Mouse (Mus musculus): ENCODE measurements at regions not wholly inside any gene's neighbourhood (a gene's known extent, or its start where the extent isn't known, plus 50 kb on each side); places are given as distances from the start of the nearest gene placed in this dataset.
A peak's percentile ranks its signal among the peaks of the same experiment; 100 is the strongest.

DNA sequence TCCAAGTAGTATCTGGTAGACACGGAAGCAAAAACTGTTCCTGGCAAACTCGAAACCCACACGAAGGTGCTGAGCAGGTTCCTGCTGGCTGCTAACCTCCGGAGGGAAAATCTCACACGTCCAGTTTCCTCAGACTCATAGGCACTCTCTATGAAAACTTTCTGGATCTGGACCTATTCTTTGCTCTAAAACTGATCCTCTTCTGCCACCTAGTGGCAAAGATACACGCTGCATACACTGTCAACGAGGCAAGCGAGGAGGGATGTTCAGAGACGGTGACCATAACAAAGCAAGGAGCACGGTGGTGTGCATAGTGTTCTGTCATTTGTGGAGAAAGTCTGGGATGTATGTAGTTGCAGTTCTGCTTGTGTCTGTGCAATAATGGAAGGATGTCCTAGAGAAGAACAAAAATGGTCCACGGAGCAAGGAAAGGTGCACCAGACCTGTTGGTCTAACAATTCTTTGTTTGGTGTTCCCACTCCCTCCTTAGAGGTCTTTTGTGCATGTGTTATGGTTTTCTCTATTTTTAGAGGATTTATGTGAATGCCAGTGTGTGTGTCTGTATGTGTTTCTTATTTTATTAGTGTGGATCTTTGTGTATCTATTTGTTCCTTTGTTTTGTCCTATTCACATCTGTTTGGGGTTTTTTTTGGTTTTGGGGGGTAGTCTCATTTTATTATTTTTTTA lies 57.0 kb upstream of the Siglech start:
- peak; percentile 41 for DNase-seq

Data from kidney, adult 18-20 months (tissue).